10 mouse cellular contexts compared by ENCODE assay signal in genomic region chr11:57465025-57465424, GRCm38 (mm10). TPM values are rescaled to one million over a fixed set of nuclear protein-coding genes. Genes with fewer than 3 reads are reported as not detected.
DNase-seq lines count a peak whose midpoint lies in the region; ATAC-seq lines count a peak whose summit lies in the region.
"Had no signal": no experiment of that assay in that cellular context is flagged by ENCODE, and none has a peak within 500 bp of the region (broad histone marks: within the 10 kb centered on the region; RNA-seq: fewer than 3 reads in every experiment).

No protein-coding gene starts in this region.

- peak; percentile 10; the same call in 1 of the 2 replicates for ATAC-seq in forebrain, embryonic 14.5 days
- no peak for ATAC-seq in midbrain, embryonic 16.5 days
- ATAC-seq in embryonic facial prominence, embryonic 11.5 days (replicated peaks; ENCODE audit: insufficient number of reproducible peaks, low FRiP score, low TSS enrichment, low read depth), result 0 out of 2 replicates have a peak, but pooled peaks have one; percentile 53

- no peak for DNase-seq in forebrain, embryonic 14.5 days (ENCODE audit: low spot score)
- no peak for DNase-seq in forebrain, embryonic 10.5 days (ENCODE audit: extremely low spot score, low spot score)
- peak; percentile 23 for DNase-seq in midbrain, embryonic 10.5 days (ENCODE audit: low spot score)
- peak; percentile 45 for DNase-seq in embryonic facial prominence, embryonic 11.5 days (ENCODE audit: low spot score)
- peak; percentile 35 for DNase-seq in thymus, postnatal 0 days (ENCODE audit: low spot score)
- no peak for DNase-seq in ovary, adult 18-20 months (ENCODE audit: low spot score)
- no peak for DNase-seq in right cerebral cortex, adult 18-20 months
- DNase-seq: cerebellum, adult 11-12 months; gastrocnemius, adult 2 months had no signal

- no peaks in the 10 kb centered on the region for H3K4me1 ChIP-seq in forebrain, embryonic 14.5 days (ENCODE audit: control insufficient read depth, insufficient read depth, low read length)
- H3K4me1 ChIP-seq in forebrain, embryonic 10.5 days, result no peaks in the 10 kb centered on the region
- H3K4me1 ChIP-seq in midbrain, embryonic 10.5 days, result 0 out of 2 replicates have a peak, but pooled peaks cover 5% of the 10 kb centered on the region
- H3K4me1 ChIP-seq in midbrain, embryonic 16.5 days (ENCODE audit: control insufficient read depth, insufficient read depth, low read length), result peaks cover 3% of the 10 kb centered on the region; the same call in 1 of the 2 replicates
- no peaks in the 10 kb centered on the region for H3K4me1 ChIP-seq in embryonic facial prominence, embryonic 11.5 days (ENCODE audit: control insufficient read depth, insufficient read depth, low read length)

- no peaks in the 10 kb centered on the region for H3K9me3 ChIP-seq in forebrain, embryonic 14.5 days (replicated peaks; ENCODE audit: control insufficient read depth, low read length)
- H3K9me3 ChIP-seq in forebrain, embryonic 10.5 days, result no peaks in the 10 kb centered on the region
- no peaks in the 10 kb centered on the region for H3K9me3 ChIP-seq in midbrain, embryonic 10.5 days (replicated peaks)
- no peaks in the 10 kb centered on the region for H3K9me3 ChIP-seq in midbrain, embryonic 16.5 days (replicated peaks; ENCODE audit: control insufficient read depth, low read length, poor library complexity, severe bottlenecking)
- no peaks in the 10 kb centered on the region for H3K9me3 ChIP-seq in embryonic facial prominence, embryonic 11.5 days (replicated peaks; ENCODE audit: control insufficient read depth, low read length)

- H3K4me2 ChIP-seq in forebrain, embryonic 14.5 days (ENCODE audit: low read length), result no peak overlapping the region
- H3K4me2 ChIP-seq in midbrain, embryonic 16.5 days (ENCODE audit: low read length), result no peak overlapping the region
- H3K4me2 ChIP-seq in embryonic facial prominence, embryonic 11.5 days (ENCODE audit: low read depth, low read length), result no peak overlapping the region

- H3K4me3 ChIP-seq in forebrain, embryonic 14.5 days (ENCODE audit: low read depth, low read length), result no peak overlapping the region
- no peak overlapping the region for H3K4me3 ChIP-seq in forebrain, embryonic 10.5 days
- no peak overlapping the region for H3K4me3 ChIP-seq in midbrain, embryonic 10.5 days
- no peak overlapping the region for H3K4me3 ChIP-seq in midbrain, embryonic 16.5 days (ENCODE audit: low read depth, low read length)
- no peak overlapping the region for H3K4me3 ChIP-seq in embryonic facial prominence, embryonic 11.5 days (ENCODE audit: low read depth, low read length)
- H3K4me3 ChIP-seq: gastrocnemius, adult 2 months had no signal

- H3K27me3 ChIP-seq in forebrain, embryonic 14.5 days (replicated peaks; ENCODE audit: control insufficient read depth, insufficient read depth, low read length), result no peaks in the 10 kb centered on the region
- peaks cover 8% of the 10 kb centered on the region; the same call in 1 of the 2 replicates for H3K27me3 ChIP-seq in forebrain, embryonic 10.5 days (ENCODE audit: poor library complexity, severe bottlenecking)
- no peaks in the 10 kb centered on the region for H3K27me3 ChIP-seq in midbrain, embryonic 10.5 days (ENCODE audit: low read depth, poor library complexity, severe bottlenecking)
- H3K27me3 ChIP-seq in midbrain, embryonic 16.5 days (ENCODE audit: control insufficient read depth, insufficient read depth, low read depth, low read length), result no peaks in the 10 kb centered on the region
- H3K27me3 ChIP-seq in embryonic facial prominence, embryonic 11.5 days (ENCODE audit: control insufficient read depth, insufficient read depth, low read length), result no peaks in the 10 kb centered on the region

- H3K27ac ChIP-seq in forebrain, embryonic 14.5 days (ENCODE audit: low read depth, low read length), result no peak overlapping the region
- no peak overlapping the region for H3K27ac ChIP-seq in forebrain, embryonic 10.5 days
- no peak overlapping the region for H3K27ac ChIP-seq in midbrain, embryonic 10.5 days (replicated peaks)
- H3K27ac ChIP-seq in midbrain, embryonic 16.5 days (ENCODE audit: low read length), result no peak overlapping the region
- H3K27ac ChIP-seq in embryonic facial prominence, embryonic 11.5 days (replicated peaks; ENCODE audit: low read depth, low read length), result no peak overlapping the region
- H3K27ac ChIP-seq: gastrocnemius, adult 2 months had no signal

- H3K36me3 ChIP-seq in forebrain, embryonic 14.5 days (ENCODE audit: control insufficient read depth, insufficient read depth, low read length), result no peaks in the 10 kb centered on the region
- no peaks in the 10 kb centered on the region for H3K36me3 ChIP-seq in forebrain, embryonic 10.5 days (replicated peaks)
- no peaks in the 10 kb centered on the region for H3K36me3 ChIP-seq in midbrain, embryonic 10.5 days
- no peaks in the 10 kb centered on the region for H3K36me3 ChIP-seq in midbrain, embryonic 16.5 days (ENCODE audit: control insufficient read depth, insufficient read depth, low read length)
- no peaks in the 10 kb centered on the region for H3K36me3 ChIP-seq in embryonic facial prominence, embryonic 11.5 days (replicated peaks; ENCODE audit: control insufficient read depth, insufficient read depth, low read depth, low read length)

- 47% methylated on average over 8 of the region's 8 CpGs for WGBS in forebrain, embryonic 14.5 days
- WGBS in forebrain, embryonic 10.5 days, result 47% methylated on average over 8 of the region's 8 CpGs
- 40% methylated on average over 8 of the region's 8 CpGs for whole genome bisulfite sequencing in midbrain, embryonic 10.5 days
- 53% methylated on average over 8 of the region's 8 CpGs for WGBS in midbrain, embryonic 16.5 days
- WGBS in embryonic facial prominence, embryonic 11.5 days, result 51% methylated on average over 8 of the region's 8 CpGs

- H3K9ac ChIP-seq in forebrain, embryonic 14.5 days (ENCODE audit: low read length), result no peak overlapping the region
- no peak overlapping the region for H3K9ac ChIP-seq in midbrain, embryonic 16.5 days (ENCODE audit: low read depth, low read length)
- H3K9ac ChIP-seq in embryonic facial prominence, embryonic 11.5 days (replicated peaks; ENCODE audit: low read length), result no peak overlapping the region

RNA-seq across cellular contexts. Expression of gene Fam114a2, which starts 53.4 kb away (rescaled TPM):
- 73.6 and 76.3 TPM in 2 replicates for polyA plus RNA-seq in forebrain, embryonic 14.5 days (2014; fragmentation: Nextera tagmentation; extraction: Ambion mirVana)
- polyA plus RNA-seq in forebrain, embryonic 10.5 days (2016; fragmentation: Nextera tagmentation; extraction: Ambion mirVana), result 64.5 and 65.6 TPM in 2 replicates
- polyA plus RNA-seq in midbrain, embryonic 10.5 days (2016; fragmentation: Nextera tagmentation; extraction: Ambion mirVana), result 71.8 and 81.6 TPM in 2 replicates
- 77.4 and 88.9 TPM in 2 replicates for polyA plus RNA-seq in midbrain, embryonic 16.5 days (2015; fragmentation: Nextera tagmentation; extraction: Ambion mirVana)
- polyA plus RNA-seq in embryonic facial prominence, embryonic 11.5 days (2014; fragmentation: Nextera tagmentation; extraction: Ambion mirVana), result 48.5 and 52.2 TPM in 2 replicates
- polyA plus RNA-seq in thymus, postnatal 0 days (2015; fragmentation: Nextera tagmentation; extraction: Ambion mirVana), result 62.1 and 64.2 TPM in 2 replicates

RNA-seq across cellular contexts. Expression of gene Mfap3, which starts 53.4 kb away (rescaled TPM):
- 68.3 and 71.4 TPM in 2 replicates for polyA plus RNA-seq in forebrain, embryonic 14.5 days (2014; fragmentation: Nextera tagmentation; extraction: Ambion mirVana)
- 42.8 and 52.6 TPM in 2 replicates for polyA plus RNA-seq in forebrain, embryonic 10.5 days (2016; fragmentation: Nextera tagmentation; extraction: Ambion mirVana)
- 57.8 and 57.9 TPM in 2 replicates for polyA plus RNA-seq in midbrain, embryonic 10.5 days (2016; fragmentation: Nextera tagmentation; extraction: Ambion mirVana)
- polyA plus RNA-seq in midbrain, embryonic 16.5 days (2015; fragmentation: Nextera tagmentation; extraction: Ambion mirVana), result 63.8 and 64.3 TPM in 2 replicates
- 58.1 and 60.0 TPM in 2 replicates for polyA plus RNA-seq in embryonic facial prominence, embryonic 11.5 days (2014; fragmentation: Nextera tagmentation; extraction: Ambion mirVana)
- 33.8 and 36.3 TPM in 2 replicates for polyA plus RNA-seq in thymus, postnatal 0 days (2015; fragmentation: Nextera tagmentation; extraction: Ambion mirVana)

Comparison
In these comparisons a context has a peak if more than half of its experiments do, and no peak if none do; other contexts are left out.
1. DNase-seq: peak in midbrain, embryonic 10.5 days (single experiment), embryonic facial prominence, embryonic 11.5 days (single experiment) and thymus, postnatal 0 days (single experiment); none in forebrain, embryonic 14.5 days (single experiment), forebrain, embryonic 10.5 days (single experiment), ovary, adult 18-20 months (single experiment) and right cerebral cortex, adult 18-20 months (single experiment).